Mouse (Mus musculus): ENCODE measurements around the gene Cask. TPM values are rescaled to one million over a fixed set of nuclear protein-coding genes. Genes with fewer than 3 reads are reported as not detected.

Cask gene
- polyA plus RNA-seq, 1 experiment from 2014 or later, result 17.8 TPM

- ATAC-seq (ENCODE audit: low FRiP score), result no peak
- H3K36me3 ChIP-seq (replicated peaks), result no peaks in the 10 kb centered on the region
- no peak overlapping the region for H3K4me3 ChIP-seq (replicated peaks)
- H3K4me1 ChIP-seq, result no peaks in the 10 kb centered on the region
- H3K27ac ChIP-seq, result no peak overlapping the region
- H3K9ac ChIP-seq, result no peak overlapping the region
- no peaks in the 10 kb centered on the region for H3K9me3 ChIP-seq
- WGBS, result 86% methylated on average over 6 of the region's 6 CpGs
- H3K27me3 ChIP-seq, result no peaks in the 10 kb centered on the region
- no peak overlapping the region for H3K4me2 ChIP-seq
These were observed 195.3 kb downstream of the Cask start for GRCm38 (mm10) chrX:13655906-13656305.

- Histone ChIP-seq H3K4me1 (no peaks in the 10 kb centered on the region), H3K4me3 (replicated peaks) (no peak overlapping the region), H3K27me3 (no peaks in the 10 kb centered on the region), H3K9ac (no peak overlapping the region), H3K36me3 (replicated peaks) (no peaks in the 10 kb centered on the region), H3K9me3 (no peaks in the 10 kb centered on the region), H3K27ac (no peak overlapping the region), H3K4me2 (no peak overlapping the region)
- no peak for ATAC-seq (ENCODE audit: low FRiP score)
- 80% methylated on average over 3 of the region's 3 CpGs for WGBS
These were observed 196.2 kb downstream of the Cask start for GRCm38 (mm10) chrX:13655005-13655421.

- WGBS, result 78% methylated on average over 1 of the region's 1 CpGs
- no peak overlapping the region for H3K9ac ChIP-seq
- H3K4me1 ChIP-seq, result no peaks in the 10 kb centered on the region
- no peak overlapping the region for H3K4me2 ChIP-seq
- no peaks in the 10 kb centered on the region for H3K27me3 ChIP-seq
- H3K36me3 ChIP-seq (replicated peaks), result no peaks in the 10 kb centered on the region
- H3K4me3 ChIP-seq (replicated peaks), result no peak overlapping the region
- H3K27ac ChIP-seq, result no peak overlapping the region
- ATAC-seq (ENCODE audit: low FRiP score), result no peak
- H3K9me3 ChIP-seq, result no peaks in the 10 kb centered on the region
These were observed 198.9 kb downstream of the Cask start for GRCm38 (mm10) chrX:13652291-13652690.

GRCm38 (mm10) chrX:13651889-13652288 is 199.3 kb downstream of the Cask start:
- WGBS, result 95% methylated on average over 2 of the region's 2 CpGs
- ATAC-seq (ENCODE audit: low FRiP score), result no peak

GRCm38 (mm10) chrX:13638894-13639293 is 212.3 kb downstream of the Cask start:
- no peaks in the 10 kb centered on the region for H3K36me3 ChIP-seq (replicated peaks)
- no peaks in the 10 kb centered on the region for H3K27me3 ChIP-seq
- H3K9ac ChIP-seq, result no peak overlapping the region
- H3K4me2 ChIP-seq, result no peak overlapping the region
- no peaks in the 10 kb centered on the region for H3K9me3 ChIP-seq
- no peak overlapping the region for H3K4me3 ChIP-seq (replicated peaks)
- no peaks in the 10 kb centered on the region for H3K4me1 ChIP-seq
- no peak overlapping the region for H3K27ac ChIP-seq
- ATAC-seq (ENCODE audit: low FRiP score), result no peak
- WGBS, result 65% methylated on average over 2 of the region's 2 CpGs

More at GRCm38 (mm10) chrX:13651889-13652288, 199.3 kb downstream of the Cask start:
- Histone ChIP-seq H3K4me3 (replicated peaks) (no peak overlapping the region), H3K36me3 (replicated peaks) (no peaks in the 10 kb centered on the region), H3K4me1 (no peaks in the 10 kb centered on the region), H3K27ac (no peak overlapping the region), H3K9me3 (no peaks in the 10 kb centered on the region), H3K9ac (no peak overlapping the region), H3K27me3 (no peaks in the 10 kb centered on the region), H3K4me2 (no peak overlapping the region)

GRCm38 (mm10) chrX:13636398-13636797 is 214.8 kb downstream of the Cask start:
- Histone ChIP-seq H3K4me1 (no peaks in the 10 kb centered on the region), H3K27ac (no peak overlapping the region), H3K27me3 (no peaks in the 10 kb centered on the region), H3K4me2 (no peak overlapping the region), H3K9me3 (no peaks in the 10 kb centered on the region), H3K4me3 (replicated peaks) (no peak overlapping the region), H3K36me3 (replicated peaks) (no peaks in the 10 kb centered on the region), H3K9ac (no peak overlapping the region)
- ATAC-seq (ENCODE audit: low FRiP score), result no peak
- 91% methylated on average over 1 of the region's 1 CpGs for WGBS

GRCm38 (mm10) chrX:13631599-13632283 is 219.4 kb downstream of the Cask start, which contains the start of gene Gpr34:
TSS of gene Gpr34 (plus strand) at chrX:13632089.
- Histone ChIP-seq H3K4me3 (replicated peaks) (no peak within 1 kb of the TSS), H3K4me1 (no peaks in the 10 kb centered on the region), H3K9me3 (no peaks in the 10 kb centered on the region), H3K36me3 (replicated peaks) (no peaks in the 10 kb centered on the region), H3K27me3 (no peaks in the 10 kb centered on the region), H3K27ac (no peak within 1 kb of the TSS), H3K4me2 (no peak within 1 kb of the TSS), H3K9ac (no peak within 1 kb of the TSS)
- ATAC-seq (ENCODE audit: low FRiP score), result no peak
- WGBS, result 79% methylated on average over 5 of the region's 5 CpGs

GRCm38 (mm10) chrX:13622654-13623053 is 228.5 kb downstream of the Cask start:
- Histone ChIP-seq H3K9ac (no peak overlapping the region), H3K4me2 (no peak overlapping the region), H3K27ac (no peak overlapping the region), H3K27me3 (no peaks in the 10 kb centered on the region), H3K4me1 (no peaks in the 10 kb centered on the region), H3K36me3 (replicated peaks) (no peaks in the 10 kb centered on the region), H3K9me3 (no peaks in the 10 kb centered on the region), H3K4me3 (replicated peaks) (no peak overlapping the region)
- ATAC-seq (ENCODE audit: low FRiP score), result no peak
- WGBS, result 90% methylated on average over 5 of the region's 5 CpGs

GRCm38 (mm10) chrX:13621473-13621872 is 229.7 kb downstream of the Cask start:
- Histone ChIP-seq H3K4me2 (no peak overlapping the region), H3K27me3 (no peaks in the 10 kb centered on the region), H3K9ac (no peak overlapping the region), H3K36me3 (replicated peaks) (no peaks in the 10 kb centered on the region), H3K4me3 (replicated peaks) (no peak overlapping the region), H3K4me1 (no peaks in the 10 kb centered on the region), H3K27ac (no peak overlapping the region), H3K9me3 (no peaks in the 10 kb centered on the region)
- 94% methylated on average over 4 of the region's 4 CpGs for WGBS
- ATAC-seq (ENCODE audit: low FRiP score), result no peak

GRCm38 (mm10) chrX:13618476-13618875 is 232.7 kb downstream of the Cask start:
- H3K27ac ChIP-seq, result no peak overlapping the region
- H3K27me3 ChIP-seq, result no peaks in the 10 kb centered on the region
- H3K9ac ChIP-seq, result no peak overlapping the region
- ATAC-seq (ENCODE audit: low FRiP score), result no peak
- WGBS, result 81% methylated on average over 4 of the region's 4 CpGs
- H3K36me3 ChIP-seq (replicated peaks), result no peaks in the 10 kb centered on the region
- no peak overlapping the region for H3K4me3 ChIP-seq (replicated peaks)
- no peaks in the 10 kb centered on the region for H3K4me1 ChIP-seq
- H3K4me2 ChIP-seq, result no peak overlapping the region
- H3K9me3 ChIP-seq, result no peaks in the 10 kb centered on the region

- Histone ChIP-seq H3K36me3 (replicated peaks) (no peaks in the 10 kb centered on the region; the same call in 1 of the 2 replicates), H3K9ac (no peak overlapping the region), H3K27ac (no peak overlapping the region), H3K4me3 (replicated peaks) (no peak overlapping the region), H3K27me3 (no peaks in the 10 kb centered on the region), H3K4me1 (no peaks in the 10 kb centered on the region), H3K4me2 (no peak overlapping the region), H3K9me3 (no peaks in the 10 kb centered on the region)
- no peak for ATAC-seq (ENCODE audit: low FRiP score)
- 95% methylated on average over 1 of the region's 1 CpGs for WGBS
These were observed 233.9 kb downstream of the Cask start for GRCm38 (mm10) chrX:13617294-13617693.

GRCm38 (mm10) chrX:13616726-13617125 is 234.4 kb downstream of the Cask start:
- no peaks in the 10 kb centered on the region; the same call in 1 of the 2 replicates for H3K36me3 ChIP-seq (replicated peaks)
- no peak overlapping the region for H3K9ac ChIP-seq
- no peaks in the 10 kb centered on the region for H3K9me3 ChIP-seq
- H3K4me3 ChIP-seq (replicated peaks), result no peak overlapping the region
- no peaks in the 10 kb centered on the region for H3K4me1 ChIP-seq
- H3K27ac ChIP-seq, result no peak overlapping the region
- no peak overlapping the region for H3K4me2 ChIP-seq
- H3K27me3 ChIP-seq, result no peaks in the 10 kb centered on the region
- whole genome bisulfite sequencing, result 77% methylated on average over 1 of the region's 1 CpGs
- ATAC-seq (ENCODE audit: low FRiP score), result no peak

GRCm38 (mm10) chrX:13612115-13612514 is 239.1 kb downstream of the Cask start:
- H3K27ac ChIP-seq, result no peak overlapping the region
- no peak overlapping the region for H3K4me3 ChIP-seq (replicated peaks)
- H3K9ac ChIP-seq, result no peak overlapping the region
- H3K4me1 ChIP-seq, result no peaks in the 10 kb centered on the region
- no peak for ATAC-seq (ENCODE audit: low FRiP score)
- H3K36me3 ChIP-seq (replicated peaks), result no peaks in the 10 kb centered on the region; the same call in 1 of the 2 replicates
- 78% methylated on average over 2 of the region's 2 CpGs for WGBS
- H3K9me3 ChIP-seq, result no peaks in the 10 kb centered on the region
- H3K4me2 ChIP-seq, result no peak overlapping the region
- no peaks in the 10 kb centered on the region for H3K27me3 ChIP-seq

Measured in forebrain, embryonic 12.5 days (tissue).